Mouse (Mus musculus) spleen, adult 2 months (tissue): ENCODE data around the gene Slc28a1.

Source experiments
- CTCF ChIP-seq: fragments of 200-500 bp; IDR thresholded peaks from 2 replicates; pipeline ENCODE4 v1.5.1; 2011; ENCODE audit warnings: mild to moderate bottlenecking, inconsistent platforms; ENCODE audit not compliant: insufficient read depth, insufficient read length, insufficient replicate concordance; ENCODE audit errors: extremely low read depth
- POLR2A ChIP-seq: fragments of 200-500 bp; IDR thresholded peaks from 2 replicates; pipeline ENCODE4 v1.6.1; 2011; ENCODE audit warnings: low read depth, low read length, inconsistent platforms

DNA sequence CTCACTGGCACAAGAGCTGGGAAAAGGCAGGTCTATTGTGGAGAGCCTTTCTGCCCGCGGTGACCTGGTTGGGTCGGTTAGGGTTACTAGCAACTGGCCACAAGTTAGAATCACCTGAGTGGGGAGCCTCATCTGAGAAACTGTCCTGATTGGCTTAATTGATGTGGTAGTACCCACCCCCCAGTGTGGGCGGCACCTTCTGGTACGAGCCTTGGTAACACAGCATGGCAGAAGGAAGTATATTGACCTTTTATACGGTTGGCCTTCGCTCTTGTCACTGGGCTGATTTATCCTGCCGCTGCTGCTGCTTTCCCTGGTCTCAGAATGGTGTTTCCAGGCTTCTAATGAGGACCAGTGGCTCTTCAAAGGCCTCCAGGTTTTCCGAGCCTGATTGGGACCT lies 74.6 kb downstream of the Slc28a1 start:
- TF ChIP-seq POLR2A = no peak
- no peak for TF ChIP-seq CTCF
